Mouse (Mus musculus): ENCODE data around the gene Acvr1c. TPM values are rescaled to one million over a fixed set of nuclear protein-coding genes. Genes with fewer than 3 reads are reported as not detected.

The Acvr1c gene
- 0.21 and 0.51 TPM in 2 replicates for polyA plus RNA-seq (2015; fragmentation: Nextera tagmentation; extraction: Ambion mirVana)

GRCm38 (mm10) chr2:58357414-58358131 is at the start of gene Acvr1c:
Gene Acvr1c (minus strand): TSS chr2:58357895.
- Histone ChIP-seq H3K27me3 (0 out of 2 replicates have a peak, but pooled peaks cover 15% of the 10 kb centered on the region), H3K9ac (peak within 1 kb of the TSS; percentile 58), H3K9me3 (no peaks in the 10 kb centered on the region), H3K4me1 (replicated peaks) (peaks cover 17% of the 10 kb centered on the region), H3K36me3 (no peaks in the 10 kb centered on the region), H3K4me3 (peak within 1 kb of the TSS; percentile 67), H3K4me2 (peak within 1 kb of the TSS; percentile 100), H3K27ac (replicated peaks) (no peak within 1 kb of the TSS)
- peak; percentile 80 for ATAC-seq (ENCODE audit: low FRiP score, low read depth)
- WGBS, result 1% methylated on average over 57 of the region's 65 CpGs

DNA sequence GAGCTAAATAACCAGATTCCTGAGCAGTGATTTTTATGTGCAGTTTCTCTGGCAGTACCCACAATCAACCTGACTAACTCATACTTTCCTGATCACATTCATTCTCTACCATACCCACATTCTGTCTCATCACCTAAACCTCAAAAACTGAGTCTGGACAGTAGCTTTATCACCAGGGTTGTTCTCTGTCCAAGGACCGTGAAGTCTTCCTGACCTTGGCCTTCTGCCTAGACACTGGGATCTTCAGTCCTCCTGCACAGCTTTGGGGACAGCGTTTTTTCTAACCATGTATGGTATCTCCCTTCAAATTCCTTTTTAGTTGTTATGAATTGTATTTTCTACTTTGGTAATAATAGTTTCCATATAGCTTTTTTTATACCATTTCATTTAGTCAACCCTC is 45.8 kb upstream of the Acvr1c start:
- Histone ChIP-seq H3K27ac (replicated peaks) (no peak overlapping the region), H3K4me1 (replicated peaks) (no peaks in the 10 kb centered on the region), H3K4me2 (no peak overlapping the region), H3K9me3 (no peaks in the 10 kb centered on the region), H3K36me3 (no peaks in the 10 kb centered on the region), H3K27me3 (no peaks in the 10 kb centered on the region), H3K4me3 (no peak overlapping the region), H3K9ac (no peak overlapping the region)
- no peak for ATAC-seq (ENCODE audit: low FRiP score, low read depth)
- WGBS, result 89% methylated on average over 2 of the region's 2 CpGs

GRCm38 (mm10) chr2:58388601-58389000 is 30.9 kb upstream of the Acvr1c start:
- WGBS, result 76% methylated on average over 7 of the region's 7 CpGs
- no peak overlapping the region for H3K27ac ChIP-seq (replicated peaks)
- no peak for ATAC-seq (ENCODE audit: low FRiP score, low read depth)
- no peak overlapping the region for H3K9ac ChIP-seq
- H3K4me2 ChIP-seq, result no peak overlapping the region
- no peak overlapping the region for H3K4me3 ChIP-seq
- no peaks in the 10 kb centered on the region for H3K36me3 ChIP-seq
- H3K9me3 ChIP-seq, result no peaks in the 10 kb centered on the region
- no peaks in the 10 kb centered on the region for H3K27me3 ChIP-seq
- H3K4me1 ChIP-seq (replicated peaks), result no peaks in the 10 kb centered on the region

DNA sequence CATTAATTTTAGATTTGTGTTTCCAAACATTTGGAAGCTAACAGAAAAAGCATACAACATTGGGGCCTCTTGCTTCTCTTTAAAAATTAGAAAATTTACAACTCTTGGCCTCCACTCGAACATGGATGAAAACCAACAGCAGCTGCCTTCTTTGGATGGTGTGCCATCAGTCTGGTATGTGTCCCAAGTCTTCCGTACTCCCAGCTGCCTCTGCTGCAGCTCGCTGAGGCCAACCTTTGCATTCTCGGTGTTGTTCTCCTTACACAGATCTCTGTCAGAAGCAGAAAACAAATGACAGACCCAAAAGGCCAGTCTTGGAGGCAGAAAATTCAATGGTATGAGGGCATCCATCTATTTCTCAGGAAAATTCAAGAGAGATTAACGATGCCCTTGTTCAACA is 22.3 kb upstream of the Acvr1c start:
- no peak for ATAC-seq (ENCODE audit: low FRiP score, low read depth)
- 47% methylated on average over 5 of the region's 5 CpGs for WGBS

GRCm38 (mm10) chr2:58379475-58379874 is 21.8 kb upstream of the Acvr1c start:
- H3K4me3 ChIP-seq, result no peak overlapping the region
- H3K9me3 ChIP-seq, result no peaks in the 10 kb centered on the region
- H3K36me3 ChIP-seq, result no peaks in the 10 kb centered on the region
- no peak overlapping the region for H3K4me2 ChIP-seq
- H3K4me1 ChIP-seq (replicated peaks), result no peaks in the 10 kb centered on the region
- 43% methylated on average over 1 of the region's 1 CpGs for WGBS
- 0 out of 2 replicates have a peak, but pooled peaks have one; percentile 48 for ATAC-seq (ENCODE audit: low FRiP score, low read depth)
- no peak overlapping the region for H3K27ac ChIP-seq (replicated peaks)
- H3K27me3 ChIP-seq, result no peaks in the 10 kb centered on the region
- no peak overlapping the region for H3K9ac ChIP-seq

More for the DNA sequence above, 22.3 kb upstream of the Acvr1c start:
- H3K9ac ChIP-seq, result no peak overlapping the region
- no peaks in the 10 kb centered on the region for H3K36me3 ChIP-seq
- no peaks in the 10 kb centered on the region for H3K4me1 ChIP-seq (replicated peaks)
- H3K27me3 ChIP-seq, result no peaks in the 10 kb centered on the region
- no peak overlapping the region for H3K27ac ChIP-seq (replicated peaks)
- H3K4me2 ChIP-seq, result no peak overlapping the region
- H3K4me3 ChIP-seq, result no peak overlapping the region
- no peaks in the 10 kb centered on the region for H3K9me3 ChIP-seq

DNA sequence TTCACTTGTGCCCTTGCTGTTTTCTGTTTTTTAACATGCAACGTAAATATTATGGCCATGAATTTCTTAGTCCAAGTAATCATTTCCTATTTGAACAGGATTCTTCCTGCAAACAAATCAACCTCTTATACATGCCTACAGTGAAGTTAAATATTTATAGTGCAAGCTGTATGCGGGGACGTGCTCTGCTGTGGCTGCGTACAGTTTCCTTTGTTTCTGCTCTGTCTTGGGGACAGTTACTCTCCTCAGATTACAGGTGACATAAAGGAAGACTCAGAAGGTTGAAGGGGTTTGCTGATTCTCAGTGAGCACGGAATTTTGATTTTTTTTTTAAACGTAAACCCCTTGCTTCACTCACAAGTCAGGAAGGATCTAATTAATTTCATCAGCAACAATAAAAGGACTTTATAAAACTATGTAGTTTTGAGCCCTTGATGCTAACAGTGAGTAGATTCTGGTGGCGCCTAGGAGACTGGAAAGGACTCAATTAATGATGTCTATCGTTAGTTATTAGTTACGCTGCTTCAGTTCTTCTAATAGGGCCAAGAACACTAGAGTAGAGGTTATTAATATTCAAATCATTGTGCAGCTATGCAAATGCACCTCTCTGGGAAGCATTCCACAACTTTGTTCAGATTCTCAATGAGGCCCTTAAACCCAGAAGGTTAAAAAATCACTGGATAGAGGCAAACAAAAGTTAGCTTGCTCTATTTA is 19.9 kb upstream of the Acvr1c start:
- Histone ChIP-seq H3K27me3 (no peaks in the 10 kb centered on the region), H3K9me3 (no peaks in the 10 kb centered on the region), H3K4me2 (no peak overlapping the region), H3K4me1 (replicated peaks) (no peaks in the 10 kb centered on the region), H3K36me3 (no peaks in the 10 kb centered on the region), H3K4me3 (no peak overlapping the region), H3K27ac (replicated peaks) (no peak overlapping the region), H3K9ac (no peak overlapping the region)
- ATAC-seq (ENCODE audit: low FRiP score, low read depth), result no peak
- WGBS, result 41% methylated on average over 9 of the region's 9 CpGs

DNA sequence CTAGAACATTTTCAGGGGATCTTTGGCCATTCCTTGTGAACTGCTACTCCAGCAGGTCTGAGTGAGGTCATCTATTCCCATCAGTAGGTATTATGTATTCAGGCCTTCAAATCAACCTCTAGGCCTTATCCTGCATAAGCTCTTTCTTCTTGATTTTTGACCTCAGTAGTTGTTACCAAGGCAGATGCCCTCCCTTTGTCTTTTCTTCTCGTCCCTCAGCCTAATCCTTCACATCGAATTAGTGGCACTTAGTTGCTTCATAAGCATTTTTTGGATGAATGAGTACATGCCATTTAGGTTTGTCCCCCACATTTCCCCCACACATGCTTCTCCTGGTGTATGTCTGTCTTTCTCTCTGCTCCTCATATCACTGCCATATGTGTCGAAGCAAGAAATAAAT is 8.5 kb upstream of the Acvr1c start:
- ATAC-seq (ENCODE audit: low FRiP score, low read depth), result no peak

GRCm38 (mm10) chr2:58361361-58362046 is 3.8 kb upstream of the Acvr1c start:
- Histone ChIP-seq H3K27me3 (no peaks in the 10 kb centered on the region), H3K36me3 (no peaks in the 10 kb centered on the region), H3K27ac (replicated peaks) (no peak overlapping the region), H3K4me1 (replicated peaks) (peaks cover 17% of the 10 kb centered on the region), H3K9ac (no peak overlapping the region), H3K4me2 (no peak overlapping the region), H3K4me3 (no peak overlapping the region), H3K9me3 (no peaks in the 10 kb centered on the region)
- no peak for ATAC-seq (ENCODE audit: low FRiP score, low read depth)
- 87% methylated on average over 3 of the region's 3 CpGs for whole genome bisulfite sequencing

More for the DNA sequence above, 8.5 kb upstream of the Acvr1c start:
- H3K36me3 ChIP-seq, result no peaks in the 10 kb centered on the region
- WGBS, result 72% methylated on average over 3 of the region's 3 CpGs
- no peak overlapping the region for H3K27ac ChIP-seq (replicated peaks)
- H3K9me3 ChIP-seq, result no peaks in the 10 kb centered on the region
- H3K27me3 ChIP-seq, result no peaks in the 10 kb centered on the region
- H3K4me3 ChIP-seq, result no peak overlapping the region
- H3K4me1 ChIP-seq (replicated peaks), result no peaks in the 10 kb centered on the region
- H3K4me2 ChIP-seq, result no peak overlapping the region
- no peak overlapping the region for H3K9ac ChIP-seq

- H3K9ac ChIP-seq, result peak overlapping the region; percentile 58; the same call in 1 of the 2 replicates
- no peaks in the 10 kb centered on the region for H3K9me3 ChIP-seq
- peak; percentile 44 for ATAC-seq (ENCODE audit: low FRiP score, low read depth)
- H3K4me3 ChIP-seq, result peak overlapping the region; percentile 67
- H3K36me3 ChIP-seq, result no peaks in the 10 kb centered on the region
- H3K27ac ChIP-seq (replicated peaks), result no peak overlapping the region
- H3K4me2 ChIP-seq, result peak overlapping the region; percentile 100
- peaks cover 17% of the 10 kb centered on the region for H3K4me1 ChIP-seq (replicated peaks)
- H3K27me3 ChIP-seq, result 0 out of 2 replicates have a peak, but pooled peaks cover 15% of the 10 kb centered on the region
- 12% methylated on average over 3 of the region's 3 CpGs for WGBS
These were observed 401 bp upstream of the Acvr1c start for GRCm38 (mm10) chr2:58358132-58358460.

DNA sequence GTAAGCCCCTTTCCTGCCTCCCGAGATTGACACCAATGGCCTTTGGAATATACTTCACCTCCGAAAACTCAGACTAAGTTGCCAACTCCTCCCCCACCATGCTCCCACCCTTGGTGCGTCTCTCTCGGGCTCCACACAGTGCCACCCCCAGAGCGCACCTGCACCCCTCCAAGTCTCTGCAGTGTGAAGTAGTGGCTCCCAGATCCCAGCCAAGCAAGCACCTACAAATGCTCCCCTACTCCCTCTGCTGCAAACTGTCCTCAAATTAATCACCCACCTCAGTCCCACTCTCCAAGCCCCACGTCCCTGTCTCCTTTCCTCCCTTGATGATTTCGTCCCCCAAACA is 654 bp downstream of the Acvr1c start:
- Histone ChIP-seq H3K4me3 (peak overlapping the region; percentile 67), H3K4me1 (replicated peaks) (peaks cover 17% of the 10 kb centered on the region), H3K27ac (replicated peaks) (no peak overlapping the region), H3K27me3 (0 out of 2 replicates have a peak, but pooled peaks cover 15% of the 10 kb centered on the region), H3K4me2 (peak overlapping the region; percentile 100), H3K36me3 (no peaks in the 10 kb centered on the region), H3K9me3 (no peaks in the 10 kb centered on the region), H3K9ac (peak overlapping the region; percentile 58; the same call in 1 of the 2 replicates)
- WGBS, result under 1% methylated on average over 7 of the region's 7 CpGs
- peak; percentile 67 for ATAC-seq (ENCODE audit: low FRiP score, low read depth)

DNA sequence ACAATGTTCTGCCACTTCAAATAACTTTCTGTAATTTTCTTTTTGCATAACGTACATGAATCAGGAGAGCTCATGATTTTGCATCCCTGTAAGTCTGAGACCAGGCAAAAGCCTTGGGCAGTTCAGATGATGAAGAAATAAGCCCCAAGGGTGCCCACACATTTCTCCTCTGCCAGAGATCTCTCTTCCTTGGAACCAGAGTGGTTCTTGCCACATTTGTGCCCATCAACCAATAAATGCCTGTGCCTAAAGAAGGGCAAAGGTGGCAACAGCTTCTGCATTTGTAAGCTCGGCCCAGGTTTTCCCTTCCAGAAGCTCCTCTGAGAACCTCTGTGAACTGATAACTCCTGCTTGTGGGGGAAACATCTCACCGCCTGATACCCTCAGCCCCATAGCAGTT is 3.3 kb downstream of the Acvr1c start:
- Histone ChIP-seq H3K4me3 (no peak overlapping the region), H3K9ac (no peak overlapping the region), H3K36me3 (no peaks in the 10 kb centered on the region), H3K9me3 (no peaks in the 10 kb centered on the region), H3K27ac (replicated peaks) (no peak overlapping the region), H3K27me3 (0 out of 2 replicates have a peak, but pooled peaks cover 15% of the 10 kb centered on the region), H3K4me2 (no peak overlapping the region), H3K4me1 (replicated peaks) (peaks cover 17% of the 10 kb centered on the region)
- ATAC-seq (ENCODE audit: low FRiP score, low read depth), result no peak
- 91% methylated on average over 3 of the region's 3 CpGs for WGBS

- 79% methylated on average over 5 of the region's 5 CpGs for WGBS
- Histone ChIP-seq H3K27ac (replicated peaks) (no peak overlapping the region), H3K4me1 (replicated peaks) (peaks cover 13% of the 10 kb centered on the region), H3K9me3 (no peaks in the 10 kb centered on the region), H3K4me2 (no peak overlapping the region), H3K36me3 (no peaks in the 10 kb centered on the region), H3K27me3 (0 out of 2 replicates have a peak, but pooled peaks cover 15% of the 10 kb centered on the region), H3K4me3 (no peak overlapping the region), H3K9ac (no peak overlapping the region)
- ATAC-seq (ENCODE audit: low FRiP score, low read depth), result no peak
These were observed 4.8 kb downstream of the Acvr1c start for GRCm38 (mm10) chr2:58352846-58353245.

Measured in hindbrain, embryonic 15.5 days (tissue).